Mouse (Mus musculus) liver, embryonic 18 days (tissue): Measurements from ENCODE around the gene Prdm4. TPM values are rescaled to one million over a fixed set of nuclear protein-coding genes. Genes with fewer than 3 reads are reported as not detected.

ENCODE experiments used
- polyA plus RNA-seq: library from polyadenylated mRNA; depleted of rRNA; stranded (reverse); fragments of >200 nt; gene quantifications from 2 replicates; pipeline ENCODE4 v1.2.3, GENCODE M21; 2012; rRNA removed

Gene Prdm4
- 5.6 and 6.5 TPM in 2 replicates for polyA plus RNA-seq

GRCm38 (mm10) chr10:85916498-85917309 lies at the start of gene Prdm4:
Prdm4 (minus strand) TSS chr10:85917142.

GRCm38 (mm10) chr10:85957464-85957950 lies 40.6 kb upstream of the Prdm4 start, which contains the start of gene Rtcb:
Rtcb (minus strand) TSS chr10:85957823.

GRCm38 (mm10) chr10:85927676-85928445 lies 10.9 kb upstream of the Prdm4 start, which contains the start of gene Ascl4:
Ascl4 (plus strand) TSS chr10:85927681.

Other genes starting within 250 kb of the Prdm4 start
- gene Pwp1, start 87.6 kb downstream of the Prdm4 start, polyA plus RNA-seq = 11.1 and 11.3 TPM in 2 replicates
- not detected in 2 replicates for gene Ascl4, start 10.5 kb upstream of the Prdm4 start, polyA plus RNA-seq
- 49.8 and 51.6 TPM in 2 replicates for gene Rtcb, start 40.7 kb upstream of the Prdm4 start, polyA plus RNA-seq
- gene Bpifc, start 94.8 kb upstream of the Prdm4 start, polyA plus RNA-seq = 0.02 TPM in 1 of 2 replicates, not detected in the other
- 24.9 and 25.4 TPM in 2 replicates for gene Fbxo7, start 104.8 kb upstream of the Prdm4 start, polyA plus RNA-seq